Mouse (Mus musculus): ENCODE results near the gene H2-Aa. TPM values are rescaled to one million over a fixed set of nuclear protein-coding genes. Genes with fewer than 3 reads are reported as not detected.
"Not testable (repeated sequence)": the region's sequence is repeated elsewhere in the genome, so short reads cannot be mapped to it uniquely, and the experiment has no call there.

H2-Aa gene
- total RNA-seq (2021), result 1 to 10 TPM in 1 of 2 experiments, under 1 TPM in 1; 0.87 to 1.3 TPM

- peak; percentile 59 to 70 for DNase-seq
These were observed at the start of gene H2-Aa for GRCm38 (mm10) chr17:34287648-34288047. Gene H2-Aa (minus strand): TSS chr17:34287823.

- no peak for DNase-seq
These were observed 43.6 kb upstream of the H2-Aa start for GRCm38 (mm10) chr17:34331200-34331599.

DNA sequence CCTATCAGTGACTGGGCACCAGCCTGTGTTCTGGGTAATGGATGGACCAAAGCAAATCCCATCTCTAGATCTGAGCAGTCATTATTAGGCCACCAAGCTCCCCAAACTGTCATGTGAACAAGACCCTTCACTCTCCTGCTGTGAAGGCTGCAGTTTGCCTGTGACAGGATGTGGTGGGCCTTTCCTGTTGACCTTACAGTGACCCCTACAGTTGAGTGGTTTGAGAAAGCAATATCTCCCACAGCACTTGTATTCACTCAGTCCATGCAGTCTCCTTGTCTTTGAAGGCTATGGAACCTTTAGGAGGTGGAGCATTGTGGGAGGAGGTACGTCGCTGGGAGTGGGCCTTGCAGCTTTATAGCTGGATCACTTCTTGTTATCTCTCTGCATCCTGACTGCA lies 42.2 kb upstream of the H2-Aa start:
- no peak for DNase-seq

DNA sequence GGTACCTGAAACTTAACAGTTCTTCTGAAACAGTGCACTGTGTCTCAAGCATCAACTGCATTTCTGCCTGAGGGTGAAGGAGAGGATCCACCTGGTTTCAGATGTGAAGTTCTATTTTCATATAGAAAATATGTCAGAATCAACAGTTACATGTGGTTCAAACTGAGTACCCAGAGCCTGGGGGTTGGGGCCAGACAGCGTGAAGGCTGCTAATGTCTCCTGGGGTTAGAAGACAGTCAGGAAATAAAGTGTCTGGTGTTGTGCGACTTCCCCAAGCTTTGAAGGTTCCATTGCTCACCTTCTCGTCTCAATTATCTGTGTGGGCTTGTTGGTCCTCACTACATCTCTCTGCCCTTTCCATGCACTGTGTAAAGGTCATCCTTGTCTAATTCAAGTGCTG lies 38.8 kb upstream of the H2-Aa start:
- DNase-seq, result no peak

- no peak for DNase-seq
These were observed 37.8 kb upstream of the H2-Aa start, which contains the start of gene H2-Eb2 for GRCm38 (mm10) chr17:34325436-34325835. Gene H2-Eb2 (plus strand): TSS chr17:34325665.

- DNase-seq, result no peak
These were observed 29.7 kb upstream of the H2-Aa start for GRCm38 (mm10) chr17:34317275-34317674.

DNA sequence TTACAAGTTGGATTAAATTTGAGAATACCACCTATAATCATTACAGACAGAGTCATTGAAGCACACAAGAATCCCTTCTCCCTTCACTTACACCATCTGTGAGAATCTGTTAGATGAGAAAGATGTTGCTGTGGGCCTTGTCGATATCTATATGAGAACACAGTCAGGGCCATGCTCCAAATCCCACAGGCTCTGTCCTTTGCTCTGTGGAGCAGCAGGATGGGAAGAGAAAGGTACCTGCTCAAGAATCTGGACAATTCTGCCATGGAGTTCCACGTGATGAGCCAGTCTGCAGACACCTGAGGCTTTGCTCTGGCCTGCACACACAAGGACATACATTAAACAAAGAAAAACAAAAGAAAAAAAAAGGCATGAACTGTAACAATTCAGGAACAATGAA lies 29.1 kb upstream of the H2-Aa start:
- DNase-seq, result no peak

DNA sequence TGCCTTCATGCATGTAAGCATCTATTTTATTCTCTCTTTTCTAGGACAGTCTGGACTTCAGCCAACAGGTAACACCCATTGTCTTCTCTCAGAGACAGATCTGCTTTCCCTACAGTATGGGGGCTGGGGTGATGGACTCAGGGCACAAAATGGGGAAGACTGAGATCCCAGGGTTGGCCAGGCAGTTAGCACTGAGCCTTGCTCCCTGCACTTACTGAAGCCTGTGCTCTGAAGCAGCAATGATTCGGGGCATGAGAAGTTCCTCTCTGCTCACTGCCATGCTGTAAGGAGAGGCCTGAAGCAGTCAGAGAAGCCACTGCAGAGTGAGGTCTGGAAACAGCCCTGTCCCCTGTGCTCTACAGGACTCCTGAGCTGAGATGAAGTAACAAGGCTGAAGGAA lies 27.9 kb upstream of the H2-Aa start:
- DNase-seq, result no peak

GRCm38 (mm10) chr17:34314286-34314685 lies 26.7 kb upstream of the H2-Aa start:
- DNase-seq, result no peak

DNA sequence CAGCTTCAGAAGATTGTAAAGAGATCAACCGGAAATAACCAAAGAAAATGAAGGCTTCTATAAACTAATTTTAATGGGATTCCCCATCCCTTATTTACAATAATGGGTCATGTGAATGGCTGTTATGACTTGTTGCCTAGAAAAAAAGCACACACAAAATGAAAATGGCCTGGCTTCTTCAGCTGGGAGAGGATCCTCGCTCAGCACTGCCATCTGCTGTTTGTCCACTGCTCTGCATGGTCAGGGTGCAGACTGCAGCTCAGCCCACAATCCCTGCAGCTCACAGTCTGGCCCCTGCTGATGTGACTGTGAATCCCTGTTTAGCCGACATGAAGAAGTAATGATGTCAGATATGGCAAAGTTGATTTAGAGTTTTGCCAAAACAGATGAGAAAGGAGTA lies 25.8 kb upstream of the H2-Aa start:
- peak; percentile 65 to 75 for DNase-seq

DNA sequence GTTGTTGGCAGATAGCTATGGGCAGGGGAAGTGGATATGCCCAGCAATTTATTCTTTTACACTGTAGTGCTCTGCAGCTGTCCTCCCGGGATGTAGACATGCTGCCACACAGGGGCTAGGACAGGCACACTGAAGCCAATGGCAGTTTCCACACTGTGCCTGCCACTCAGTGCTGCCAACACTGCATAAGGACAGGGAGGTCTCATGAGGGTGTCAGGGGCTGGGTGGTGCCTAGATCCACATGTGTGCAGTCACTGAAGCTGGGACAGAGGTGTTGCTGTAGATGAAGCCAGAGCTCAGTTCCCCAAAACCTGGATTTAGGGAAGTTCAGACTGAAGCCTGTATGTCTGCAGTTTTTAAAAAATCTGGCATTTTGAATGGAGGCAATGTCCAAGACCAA lies 24.6 kb upstream of the H2-Aa start:
- no peak for DNase-seq

DNA sequence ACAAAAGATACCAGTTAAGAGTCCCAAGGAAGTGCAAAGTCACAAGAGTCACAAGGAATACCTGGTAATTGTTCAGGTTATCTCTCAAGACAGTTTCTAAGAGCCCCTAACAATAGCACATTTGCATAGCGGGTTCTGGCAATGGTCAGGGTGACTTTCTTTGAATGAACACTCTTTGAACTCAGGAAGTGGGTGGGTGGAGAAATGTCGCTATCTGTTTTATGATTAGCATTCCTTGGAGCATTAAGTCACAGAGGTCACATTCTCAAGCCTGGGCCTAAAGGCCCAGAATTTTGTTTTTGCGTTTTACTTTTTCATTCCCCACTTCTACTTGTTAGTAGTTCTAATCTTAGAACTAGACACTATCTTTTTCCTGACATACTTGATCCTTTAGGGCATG lies 22.9 kb upstream of the H2-Aa start:
- DNase-seq, result not testable (repeated sequence)

DNA sequence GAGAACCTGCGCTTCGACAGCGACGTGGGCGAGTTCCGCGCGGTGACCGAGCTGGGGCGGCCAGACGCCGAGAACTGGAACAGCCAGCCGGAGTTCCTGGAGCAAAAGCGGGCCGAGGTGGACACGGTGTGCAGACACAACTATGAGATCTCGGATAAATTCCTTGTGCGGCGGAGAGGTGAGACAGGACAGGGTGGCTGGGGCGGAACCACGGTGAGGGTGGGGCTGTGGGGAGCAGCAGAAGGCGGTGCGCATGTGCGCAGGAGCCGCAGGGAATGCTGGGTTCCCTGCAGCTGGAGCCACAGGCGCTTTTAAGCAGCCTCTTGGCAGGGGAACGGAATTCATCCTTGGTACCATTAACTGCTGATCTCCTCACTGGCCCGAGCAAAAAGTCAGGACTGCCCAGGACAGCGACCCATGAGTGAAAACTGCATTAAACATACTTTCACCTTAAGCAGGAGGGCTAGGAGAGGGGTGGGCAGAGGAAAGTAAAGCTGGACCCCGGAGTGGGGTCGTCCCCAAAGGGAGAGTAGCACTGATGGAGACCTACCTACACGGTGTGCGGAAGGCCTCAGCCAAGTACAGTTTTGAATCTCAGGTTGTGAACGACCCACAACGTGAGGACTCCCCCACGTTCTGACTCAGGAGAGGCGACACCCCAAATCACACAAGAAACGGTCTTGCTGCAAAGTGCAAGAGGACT lies 22.2 kb upstream of the H2-Aa start:
- peak; percentile 59 to 75 for DNase-seq

DNA sequence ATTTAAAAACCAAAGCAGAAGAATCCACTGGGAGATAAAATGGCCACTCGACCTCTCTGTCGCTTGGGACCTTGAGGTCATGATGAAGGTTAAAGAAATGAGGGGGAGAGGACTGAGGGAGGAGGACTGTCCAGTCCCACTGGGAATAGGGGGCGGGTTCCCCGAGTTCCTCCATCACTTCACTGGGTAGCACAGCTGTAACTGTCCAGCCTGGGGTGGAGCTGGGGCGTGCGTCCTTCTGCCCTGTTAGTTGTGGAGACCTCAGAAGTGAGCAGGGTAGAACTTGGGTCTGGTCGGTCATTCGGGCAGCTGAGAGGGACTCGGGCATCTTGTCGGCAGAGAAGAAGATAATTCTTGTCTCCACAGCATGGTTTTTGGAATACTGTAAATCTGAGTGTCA lies 21.6 kb upstream of the H2-Aa start:
- DNase-seq, result no peak

DNA sequence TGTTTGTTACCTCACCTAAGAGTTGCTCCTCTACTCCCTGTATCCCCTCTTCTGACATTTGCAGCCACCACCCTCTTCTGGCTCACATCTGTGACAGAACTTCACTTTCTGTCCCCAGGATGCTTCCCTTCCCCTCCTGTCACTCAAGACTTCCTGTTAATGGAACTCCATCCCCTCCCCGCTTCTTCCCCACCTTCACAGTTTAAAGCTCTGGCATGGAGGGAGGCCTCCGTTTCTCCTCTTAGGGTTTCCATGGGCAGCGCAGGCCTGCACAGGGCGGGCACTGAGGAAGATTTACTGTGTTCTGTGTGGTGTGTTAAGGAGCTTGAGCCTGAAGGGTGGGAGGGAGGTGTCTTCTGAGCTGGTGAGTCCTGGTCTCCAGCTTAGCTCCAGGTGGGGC lies 20.5 kb upstream of the H2-Aa start:
- no peak for DNase-seq

DNA sequence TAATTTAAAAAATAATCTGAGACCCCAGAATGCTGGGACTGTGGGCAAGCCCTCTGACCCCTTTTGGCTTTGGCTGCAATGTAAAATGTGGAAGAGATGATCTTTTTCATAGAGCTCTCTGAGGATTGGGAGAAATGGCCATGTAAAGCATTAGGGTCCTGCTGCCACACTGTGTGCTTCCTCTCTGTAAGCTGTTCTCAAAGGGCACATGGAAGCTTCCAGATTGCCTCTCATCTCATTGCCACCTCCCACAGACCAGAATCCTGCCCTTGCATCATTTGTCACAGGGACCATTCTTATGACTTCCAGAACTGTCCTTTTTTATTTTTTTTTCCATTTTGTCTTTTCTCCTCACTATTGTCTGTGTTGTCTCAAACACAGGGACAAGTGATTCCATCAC lies 19.6 kb upstream of the H2-Aa start:
- no peak for DNase-seq

- DNase-seq, result no peak
These were observed 18.8 kb upstream of the H2-Aa start for GRCm38 (mm10) chr17:34306407-34306806.

DNA sequence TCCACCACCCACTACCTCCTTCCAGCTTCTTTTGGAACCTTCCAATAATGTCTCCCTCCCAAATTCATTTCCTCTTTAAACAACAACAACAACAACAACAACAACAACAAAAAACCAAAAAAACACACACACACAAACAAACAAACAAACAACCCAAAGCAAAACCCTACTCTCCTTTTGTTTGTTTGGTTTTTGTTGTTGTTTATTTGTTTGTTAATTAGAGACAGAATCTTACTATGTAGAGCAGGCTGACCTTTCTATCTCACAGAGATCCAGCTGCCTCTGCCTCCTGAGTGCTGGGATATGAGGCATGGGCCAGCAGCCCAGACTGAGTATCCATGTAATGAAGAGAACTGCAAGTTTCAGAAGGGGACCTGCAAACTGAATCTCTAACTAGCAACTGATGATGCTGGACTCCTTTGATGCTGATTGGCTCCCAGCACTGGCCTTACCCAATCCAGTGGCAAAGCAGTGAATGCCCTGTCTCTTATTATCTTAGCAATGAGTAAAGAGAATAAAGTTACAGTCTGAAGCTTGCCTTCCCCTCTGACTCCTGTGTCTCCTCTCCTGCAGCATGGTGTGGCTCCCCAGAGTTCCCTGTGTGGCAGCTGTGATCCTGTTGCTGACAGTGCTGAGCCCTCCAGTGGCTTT lies 17.9 kb upstream of the H2-Aa start, which contains the start of gene H2-Eb1:
Gene H2-Eb1, plus strand, starts transcription at position 488 of the 651 bp plus-strand sequence.
- peak; percentile 76 to 80 for DNase-seq

GRCm38 (mm10) chr17:34304751-34305150 lies 17.1 kb upstream of the H2-Aa start:
- peak; percentile 31 to 39 for DNase-seq

- no peak for DNase-seq
These were observed 16.2 kb upstream of the H2-Aa start for GRCm38 (mm10) chr17:34303789-34304188.

- DNase-seq, result no peak
These were observed 14.1 kb upstream of the H2-Aa start for GRCm38 (mm10) chr17:34301670-34302190.

GRCm38 (mm10) chr17:34300691-34301566 lies 13.3 kb upstream of the H2-Aa start:
- no peak for DNase-seq

GRCm38 (mm10) chr17:34300071-34300470 lies 12.4 kb upstream of the H2-Aa start:
- DNase-seq, result no peak

Measured in layer of hippocampus, postnatal 36 days (tissue).